Mouse (Mus musculus): ENCODE results near the gene Nell2. TPM values are rescaled to one million over a fixed set of nuclear protein-coding genes. Genes with fewer than 3 reads are reported as not detected.
"Not testable (repeated sequence)": the region's sequence is repeated elsewhere in the genome, so short reads cannot be mapped to it uniquely, and the experiment has no call there.

Gene Nell2
- polyA plus RNA-seq, 1 experiment from 2014 or later: 35.8 TPM

GRCm38 (mm10) chr15:95259671-95260450, 268.5 kb downstream of the Nell2 start:
- H3K4me3 ChIP-seq: no peak overlapping the region
- H3K36me3 ChIP-seq (replicated peaks): no peaks in the 10 kb centered on the region
- H3K4me1 ChIP-seq: no peaks in the 10 kb centered on the region
- H3K27me3 ChIP-seq (ENCODE audit: poor library complexity, severe bottlenecking): no peaks in the 10 kb centered on the region
- H3K27ac ChIP-seq: no peak overlapping the region
- 88% methylated on average over 2 of the region's 2 CpGs for WGBS
- no peaks in the 10 kb centered on the region for H3K9me3 ChIP-seq
- DNase-seq (ENCODE audit: extremely low spot score, low spot score): no peak

DNA sequence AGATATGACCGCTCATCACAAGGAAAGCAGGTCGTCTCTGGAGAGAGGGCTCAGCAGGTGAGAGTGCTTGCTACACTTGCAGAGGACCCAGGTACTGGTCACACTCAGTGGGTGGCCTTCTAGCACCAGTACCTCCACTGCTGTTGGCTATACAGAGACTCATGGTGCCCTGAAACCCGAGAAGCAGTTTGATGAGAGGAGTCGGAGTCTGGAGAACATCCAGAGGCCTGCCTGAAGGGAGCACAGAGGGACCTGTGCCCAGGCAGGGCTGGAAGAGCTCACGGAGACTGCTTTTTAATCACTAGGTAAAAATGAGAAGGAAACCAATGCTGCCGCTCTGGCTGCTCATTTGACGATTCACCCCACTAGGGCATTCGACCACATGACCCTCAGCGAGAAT, 271.2 kb downstream of the Nell2 start:
- no peaks in the 10 kb centered on the region for H3K9me3 ChIP-seq
- H3K36me3 ChIP-seq (replicated peaks): no peaks in the 10 kb centered on the region
- 78% methylated on average over 9 of the region's 9 CpGs for WGBS
- H3K4me1 ChIP-seq: no peaks in the 10 kb centered on the region
- no peak overlapping the region for H3K4me3 ChIP-seq
- no peak overlapping the region for H3K27ac ChIP-seq
- DNase-seq (ENCODE audit: extremely low spot score, low spot score): no peak
- no peaks in the 10 kb centered on the region for H3K27me3 ChIP-seq (ENCODE audit: poor library complexity, severe bottlenecking)

DNA sequence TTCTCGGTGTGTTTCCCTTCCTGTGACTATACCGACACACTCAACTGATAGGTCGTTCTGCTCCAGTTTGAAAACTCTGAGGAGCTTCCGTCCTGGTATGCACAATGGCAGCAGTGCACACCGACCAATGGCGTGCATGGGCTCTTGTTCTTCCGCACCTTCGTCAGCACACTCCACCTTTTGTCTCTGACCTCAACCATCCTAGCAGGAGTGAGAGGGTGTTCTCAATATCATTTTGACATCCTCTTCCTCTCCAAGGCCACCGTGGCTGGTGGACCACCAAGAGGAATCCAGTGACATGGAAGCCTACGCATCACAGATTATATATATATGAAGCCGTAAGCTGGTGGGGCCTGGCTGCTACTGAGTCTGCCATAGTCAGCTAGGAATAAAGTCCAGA, 282.8 kb downstream of the Nell2 start:
- DNase-seq (ENCODE audit: extremely low spot score, low spot score): no peak
- no peaks in the 10 kb centered on the region for H3K27me3 ChIP-seq (ENCODE audit: poor library complexity, severe bottlenecking)
- H3K9me3 ChIP-seq: no peaks in the 10 kb centered on the region
- no peak overlapping the region for H3K4me3 ChIP-seq
- H3K36me3 ChIP-seq (replicated peaks): no peaks in the 10 kb centered on the region
- WGBS: 93% methylated on average over 11 of the region's 11 CpGs
- peaks cover 6% of the 10 kb centered on the region for H3K4me1 ChIP-seq
- H3K27ac ChIP-seq: no peak overlapping the region

GRCm38 (mm10) chr15:95243876-95244275, 284.5 kb downstream of the Nell2 start:
- Histone ChIP-seq H3K4me3 (no peak overlapping the region), H3K9me3 (no peaks in the 10 kb centered on the region), H3K4me1 (peaks cover 6% of the 10 kb centered on the region), H3K27me3 (ENCODE audit: poor library complexity, severe bottlenecking) (no peaks in the 10 kb centered on the region), H3K36me3 (replicated peaks) (no peaks in the 10 kb centered on the region), H3K27ac (no peak overlapping the region)
- DNase-seq (ENCODE audit: extremely low spot score, low spot score): no peak
- 60% methylated on average over 8 of the region's 8 CpGs for WGBS

DNA sequence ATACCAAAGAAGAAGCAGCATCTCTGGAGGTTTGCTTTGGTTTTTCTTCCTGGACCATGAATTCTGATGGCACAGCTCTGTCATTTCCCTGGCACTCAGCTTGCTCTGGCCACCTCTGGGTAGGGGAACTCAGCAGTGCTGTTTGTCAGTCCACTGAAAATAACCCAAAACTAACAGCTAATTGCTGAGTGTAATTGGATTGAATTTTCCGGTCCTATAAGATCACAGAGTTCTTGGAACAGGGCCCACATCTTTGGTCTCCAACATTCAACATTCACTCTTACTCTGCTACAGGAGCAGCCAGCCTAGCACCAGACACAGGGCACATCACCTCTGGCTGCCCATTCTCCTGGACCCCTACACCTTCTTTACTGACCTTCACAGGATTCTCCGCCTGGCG, 287.2 kb downstream of the Nell2 start:
- 93% methylated on average over 3 of the region's 3 CpGs for WGBS
- H3K36me3 ChIP-seq (replicated peaks): no peaks in the 10 kb centered on the region
- peaks cover 6% of the 10 kb centered on the region for H3K4me1 ChIP-seq
- no peak overlapping the region for H3K27ac ChIP-seq
- no peaks in the 10 kb centered on the region for H3K27me3 ChIP-seq (ENCODE audit: poor library complexity, severe bottlenecking)
- no peak overlapping the region for H3K4me3 ChIP-seq
- DNase-seq (ENCODE audit: extremely low spot score, low spot score): no peak
- no peaks in the 10 kb centered on the region for H3K9me3 ChIP-seq

DNA sequence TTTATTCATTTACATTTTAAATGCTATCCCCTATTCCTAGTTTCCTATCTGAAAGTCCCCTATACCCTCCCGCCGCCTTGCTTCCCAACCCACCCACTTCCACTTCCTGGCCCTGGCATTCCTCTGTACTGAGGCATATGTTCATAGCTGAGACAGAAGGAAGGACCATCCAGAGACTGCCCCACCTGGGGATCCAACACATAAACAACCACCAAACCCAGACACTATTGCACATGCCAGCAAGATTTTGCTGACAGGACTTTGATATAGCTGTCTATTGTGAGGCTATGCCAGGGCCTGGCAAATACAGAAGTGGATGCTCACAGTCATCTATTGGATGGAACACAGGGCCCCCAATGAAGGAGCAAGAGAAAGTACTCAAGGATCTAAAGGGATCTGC, 291.3 kb downstream of the Nell2 start:
- DNase-seq (ENCODE audit: extremely low spot score, low spot score); H3K36me3 ChIP-seq (replicated peaks); H3K27me3 ChIP-seq (ENCODE audit: poor library complexity, severe bottlenecking); H3K4me3 ChIP-seq; H3K9me3 ChIP-seq; H3K4me1 ChIP-seq; H3K27ac ChIP-seq: not testable (repeated sequence)
- WGBS: 100% methylated on average over 2 of the region's 2 CpGs

- no peaks in the 10 kb centered on the region for H3K36me3 ChIP-seq (replicated peaks)
- no peak overlapping the region for H3K4me3 ChIP-seq
- H3K4me1 ChIP-seq: no peaks in the 10 kb centered on the region
- WGBS: 94% methylated on average over 3 of the region's 3 CpGs
- no peaks in the 10 kb centered on the region for H3K27me3 ChIP-seq (ENCODE audit: poor library complexity, severe bottlenecking)
- no peak for DNase-seq (ENCODE audit: extremely low spot score, low spot score)
- H3K27ac ChIP-seq: no peak overlapping the region
- H3K9me3 ChIP-seq: no peaks in the 10 kb centered on the region
Observed at GRCm38 (mm10) chr15:95236509-95236908, 291.9 kb downstream of the Nell2 start.

DNA sequence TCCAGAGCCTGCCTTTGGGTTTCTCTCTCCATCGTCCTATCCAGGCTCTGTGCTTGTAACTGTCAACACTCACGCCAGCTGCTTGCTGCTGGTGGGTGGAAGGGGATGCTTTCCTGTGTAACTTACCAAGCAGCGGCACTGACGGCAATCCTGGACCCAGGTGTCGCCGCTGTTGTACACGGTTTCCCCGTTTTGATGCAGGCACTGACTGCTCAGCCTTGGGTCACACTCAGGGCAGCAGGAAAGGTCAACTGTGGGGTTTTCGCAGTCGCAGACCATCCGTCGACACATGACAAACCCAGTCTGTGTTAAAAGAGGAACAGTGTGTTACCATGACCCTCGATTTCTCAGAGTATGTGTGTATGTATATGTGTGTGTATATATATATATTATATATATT, 297.2 kb downstream of the Nell2 start:
- Histone ChIP-seq H3K9me3 (no peaks in the 10 kb centered on the region), H3K4me1 (no peaks in the 10 kb centered on the region), H3K4me3 (no peak overlapping the region), H3K27ac (no peak overlapping the region), H3K36me3 (replicated peaks) (peaks cover 3% of the 10 kb centered on the region; the same call in 1 of the 2 replicates), H3K27me3 (ENCODE audit: poor library complexity, severe bottlenecking) (no peaks in the 10 kb centered on the region)
- 90% methylated on average over 13 of the region's 13 CpGs for WGBS
- no peak for DNase-seq (ENCODE audit: extremely low spot score, low spot score)

DNA sequence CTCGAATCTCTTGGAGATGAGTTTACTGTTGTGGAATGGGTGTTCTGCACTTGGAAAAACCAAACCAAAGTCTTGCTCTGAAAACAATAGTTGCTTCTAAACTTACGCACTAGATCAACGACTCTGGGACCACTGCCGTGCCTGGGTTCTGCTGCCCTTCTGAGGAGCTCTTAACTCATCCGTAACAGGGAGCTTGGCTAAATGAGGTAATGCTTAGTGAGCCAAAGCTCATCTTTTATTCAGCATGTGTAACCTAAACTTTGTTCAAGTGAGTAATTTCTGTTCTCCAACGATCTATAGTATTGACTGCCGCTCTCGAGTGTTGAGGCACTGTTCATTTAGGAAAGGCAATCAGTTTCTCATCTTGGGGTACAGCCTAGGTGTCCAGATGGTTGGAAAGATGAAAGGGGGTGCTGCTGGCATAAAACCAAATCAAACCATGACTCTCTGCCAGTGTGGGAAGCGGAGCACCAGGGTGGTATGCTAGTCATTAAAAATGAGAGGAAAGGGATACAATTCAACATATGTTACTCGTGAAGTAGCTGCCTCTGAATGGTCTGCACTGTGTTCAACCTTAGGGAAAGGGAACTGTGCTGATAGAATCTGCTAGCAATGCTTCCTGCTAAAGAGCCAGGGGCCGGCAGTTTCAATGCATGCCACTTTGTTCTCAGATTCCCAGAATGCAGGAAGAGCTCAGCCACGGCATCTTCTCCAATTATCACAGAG, 311.6 kb downstream of the Nell2 start:
- no peak for DNase-seq (ENCODE audit: extremely low spot score, low spot score)
- H3K4me1 ChIP-seq: peaks cover 6% of the 10 kb centered on the region; the same call in 1 of the 2 replicates
- 74% methylated on average over 12 of the region's 12 CpGs for WGBS
- no peak overlapping the region for H3K4me3 ChIP-seq
- peaks cover 4% of the 10 kb centered on the region; the same call in 1 of the 2 replicates for H3K36me3 ChIP-seq (replicated peaks)
- H3K9me3 ChIP-seq: no peaks in the 10 kb centered on the region
- no peaks in the 10 kb centered on the region for H3K27me3 ChIP-seq (ENCODE audit: poor library complexity, severe bottlenecking)
- H3K27ac ChIP-seq: no peak overlapping the region

- Histone ChIP-seq H3K27ac (no peak overlapping the region), H3K4me3 (no peak overlapping the region), H3K4me1 (no peaks in the 10 kb centered on the region), H3K9me3 (no peaks in the 10 kb centered on the region), H3K36me3 (replicated peaks) (no peaks in the 10 kb centered on the region), H3K27me3 (ENCODE audit: poor library complexity, severe bottlenecking) (no peaks in the 10 kb centered on the region)
- DNase-seq (ENCODE audit: extremely low spot score, low spot score): no peak
- WGBS: 85% methylated on average over 4 of the region's 4 CpGs
Observed at GRCm38 (mm10) chr15:95210551-95210950, 317.8 kb downstream of the Nell2 start.

DNA sequence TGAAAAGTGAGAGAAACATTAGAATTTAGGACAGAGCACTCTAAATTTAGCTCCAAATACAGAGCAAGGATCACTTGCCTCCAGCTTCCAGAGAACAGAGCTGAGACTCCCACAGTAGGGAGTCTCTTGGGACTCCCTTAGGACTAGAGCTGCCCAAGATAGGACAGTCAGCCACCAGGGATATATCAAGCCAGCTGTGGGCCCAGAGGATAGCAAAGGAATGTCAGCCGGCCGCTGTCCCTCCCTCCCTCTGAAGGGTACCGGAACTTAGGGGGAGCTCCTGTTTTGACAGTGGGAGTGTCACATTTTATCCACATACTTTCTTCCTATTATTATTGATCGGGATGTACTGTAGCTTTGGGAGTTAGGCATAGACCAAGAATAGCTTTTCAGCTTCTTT, 319.2 kb downstream of the Nell2 start:
- Histone ChIP-seq H3K9me3 (no peaks in the 10 kb centered on the region), H3K27ac (no peak overlapping the region), H3K36me3 (replicated peaks) (no peaks in the 10 kb centered on the region), H3K4me1 (no peaks in the 10 kb centered on the region), H3K4me3 (no peak overlapping the region), H3K27me3 (ENCODE audit: poor library complexity, severe bottlenecking) (no peaks in the 10 kb centered on the region)
- 86% methylated on average over 4 of the region's 4 CpGs for WGBS
- DNase-seq (ENCODE audit: extremely low spot score, low spot score): no peak

DNA sequence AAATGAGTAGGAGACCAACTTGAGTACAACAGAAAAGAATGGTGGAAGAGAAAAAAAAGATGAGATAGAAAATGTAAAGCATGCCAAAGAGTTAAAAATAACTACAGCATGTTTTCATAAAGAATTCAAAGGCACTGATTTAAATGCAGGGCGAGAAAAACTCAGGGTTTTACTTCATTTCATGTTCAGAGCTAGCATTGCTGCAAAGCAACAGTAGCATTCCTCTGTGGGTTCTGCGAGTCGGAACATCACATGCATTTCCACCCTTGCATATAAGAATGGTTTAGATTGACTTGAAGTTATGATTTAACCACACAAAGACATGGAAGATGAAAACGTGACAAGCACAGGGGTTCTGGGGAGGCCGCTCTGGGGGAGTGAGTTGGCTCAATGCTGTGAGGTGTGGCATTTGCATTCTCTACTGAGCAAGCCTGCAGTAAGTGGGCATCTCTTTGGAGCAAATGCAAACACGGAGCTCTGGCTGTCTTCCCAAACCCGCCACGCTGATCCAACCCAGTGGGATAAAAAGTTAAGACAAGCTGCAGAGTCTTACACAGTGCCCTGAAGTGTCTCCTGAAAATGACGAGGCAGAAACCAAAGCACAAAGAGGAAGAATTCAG, 334.6 kb downstream of the Nell2 start:
- Histone ChIP-seq H3K27ac (no peak overlapping the region), H3K4me1 (no peaks in the 10 kb centered on the region), H3K27me3 (ENCODE audit: poor library complexity, severe bottlenecking) (no peaks in the 10 kb centered on the region), H3K9me3 (no peaks in the 10 kb centered on the region), H3K4me3 (no peak overlapping the region), H3K36me3 (replicated peaks) (no peaks in the 10 kb centered on the region)
- WGBS: 72% methylated on average over 9 of the region's 9 CpGs
- no peak for DNase-seq (ENCODE audit: extremely low spot score, low spot score)

- no peak for DNase-seq (ENCODE audit: extremely low spot score, low spot score)
- H3K27ac ChIP-seq: no peak overlapping the region
- no peak overlapping the region for H3K4me3 ChIP-seq
- no peaks in the 10 kb centered on the region for H3K36me3 ChIP-seq (replicated peaks)
- H3K27me3 ChIP-seq (ENCODE audit: poor library complexity, severe bottlenecking): no peaks in the 10 kb centered on the region
- no peaks in the 10 kb centered on the region for H3K9me3 ChIP-seq
- no peaks in the 10 kb centered on the region for H3K4me1 ChIP-seq
- 86% methylated on average over 8 of the region's 8 CpGs for WGBS
Observed at GRCm38 (mm10) chr15:95192951-95193350, 335.4 kb downstream of the Nell2 start.
